Mouse (Mus musculus) ovary, postnatal 10 days (tissue): ENCODE data around the gene Prrt3.

ENCODE experiments used
- DNase-seq: peaks from one replicate; pipeline ENCODE4 v3.0.0; 2022; ENCODE audit warnings: low spot score

Prrt3 gene

DNA sequence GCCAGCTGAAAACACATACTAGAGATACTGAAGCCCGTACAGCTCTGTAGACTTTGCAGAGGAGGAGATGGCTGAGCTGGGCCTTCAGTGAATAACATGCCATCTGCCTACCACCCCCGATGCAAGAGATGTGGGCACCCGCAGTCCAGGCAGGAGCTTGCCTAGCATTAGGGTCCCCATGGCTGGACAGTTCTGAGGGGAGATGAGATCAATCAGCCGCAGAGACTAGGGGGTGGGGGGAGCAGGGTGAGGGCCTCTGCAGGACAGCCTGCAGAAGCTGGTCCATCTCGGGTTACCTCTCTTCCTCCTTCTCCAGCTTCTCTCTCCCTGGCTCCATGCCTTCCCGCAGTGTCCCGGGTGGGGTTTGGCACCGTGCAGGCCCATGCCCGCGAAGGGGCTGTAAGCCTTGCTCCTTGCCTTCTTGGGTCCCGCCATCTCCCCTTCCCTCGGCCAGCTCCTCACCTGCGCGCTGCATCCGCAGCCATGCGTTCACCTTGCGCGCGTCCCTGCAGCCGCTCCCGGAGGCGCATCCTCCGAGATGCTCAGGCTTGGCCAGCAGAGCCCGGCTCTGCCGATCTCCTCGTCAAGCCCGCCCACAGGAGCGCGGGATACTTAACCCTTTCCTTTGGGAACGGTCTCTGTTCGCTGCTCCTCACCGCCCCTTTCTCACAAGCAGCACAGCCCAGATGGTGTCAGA is at the start of gene Prrt3:
Gene Prrt3, minus strand, starts transcription at position 544 of the 697 bp plus-strand sequence.
- no peak for DNase-seq

DNA sequence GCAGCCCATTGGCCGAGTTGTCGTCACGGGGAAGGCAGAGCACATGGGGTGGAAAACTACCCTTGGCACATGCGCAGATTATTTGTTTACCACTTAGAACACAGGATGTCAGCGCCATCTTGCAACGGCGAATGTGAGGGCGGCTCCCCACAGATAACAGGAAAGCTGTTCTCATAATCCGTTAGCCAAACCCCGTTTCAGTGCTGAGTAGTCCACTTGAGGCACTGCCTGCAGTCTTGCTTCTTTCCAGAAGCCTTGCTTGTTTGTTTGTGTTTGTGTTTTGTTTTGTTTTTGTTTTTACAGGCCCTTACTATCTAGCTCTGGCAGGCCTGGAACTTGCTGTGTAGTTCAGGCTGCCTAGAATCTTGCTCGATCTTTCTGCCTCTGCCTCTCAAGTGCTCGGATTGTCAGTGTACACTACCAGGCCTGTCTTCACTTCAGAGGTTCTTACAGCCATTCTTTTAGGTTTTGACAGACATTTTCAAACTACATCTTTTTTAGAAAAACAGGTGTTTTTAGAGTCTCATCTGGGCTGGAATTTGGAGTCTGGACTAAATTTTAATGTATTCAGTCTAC is 42.3 kb upstream of the Prrt3 start:
- no peak for DNase-seq

DNA sequence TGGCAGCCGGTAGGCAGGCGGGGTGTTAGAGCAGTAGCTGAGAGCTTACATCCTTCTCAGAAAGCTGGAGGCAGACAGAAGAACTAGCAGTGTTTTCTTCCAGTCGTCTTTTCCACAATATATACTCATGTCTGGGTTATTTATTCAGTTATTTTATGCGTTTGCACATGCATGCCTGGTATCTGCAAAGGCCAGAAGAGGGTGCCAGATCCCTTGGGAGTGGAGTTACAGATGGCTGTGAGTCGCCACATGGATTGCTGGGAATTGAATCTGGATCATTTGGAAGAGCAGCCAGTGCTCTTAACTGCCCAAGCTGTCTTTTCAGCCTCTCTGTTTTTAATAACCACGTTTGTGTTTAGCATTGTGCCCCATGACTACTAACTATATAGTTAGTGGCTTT is 39.9 kb upstream of the Prrt3 start:
- no peak for DNase-seq

DNA sequence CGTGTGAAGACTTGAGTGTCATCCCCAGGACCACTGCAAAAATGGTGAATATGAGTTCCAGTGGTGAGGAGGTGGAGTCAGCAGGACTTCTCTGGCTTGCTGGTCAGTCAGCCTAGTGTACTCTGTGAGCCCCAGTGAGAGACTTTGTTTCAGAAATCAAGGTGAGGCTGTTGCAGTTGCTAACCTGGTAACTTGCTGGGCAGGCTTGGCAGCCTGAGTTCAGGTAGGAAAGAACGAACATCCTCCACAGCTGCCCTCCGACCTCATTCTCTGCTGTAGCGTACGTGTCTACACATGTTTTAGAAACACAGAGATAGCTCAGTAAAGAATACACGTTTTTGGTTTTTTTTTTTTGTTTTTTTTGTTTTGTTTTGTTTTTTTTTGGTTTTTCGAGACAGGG is 33.2 kb upstream of the Prrt3 start:
- DNase-seq: no peak

DNA sequence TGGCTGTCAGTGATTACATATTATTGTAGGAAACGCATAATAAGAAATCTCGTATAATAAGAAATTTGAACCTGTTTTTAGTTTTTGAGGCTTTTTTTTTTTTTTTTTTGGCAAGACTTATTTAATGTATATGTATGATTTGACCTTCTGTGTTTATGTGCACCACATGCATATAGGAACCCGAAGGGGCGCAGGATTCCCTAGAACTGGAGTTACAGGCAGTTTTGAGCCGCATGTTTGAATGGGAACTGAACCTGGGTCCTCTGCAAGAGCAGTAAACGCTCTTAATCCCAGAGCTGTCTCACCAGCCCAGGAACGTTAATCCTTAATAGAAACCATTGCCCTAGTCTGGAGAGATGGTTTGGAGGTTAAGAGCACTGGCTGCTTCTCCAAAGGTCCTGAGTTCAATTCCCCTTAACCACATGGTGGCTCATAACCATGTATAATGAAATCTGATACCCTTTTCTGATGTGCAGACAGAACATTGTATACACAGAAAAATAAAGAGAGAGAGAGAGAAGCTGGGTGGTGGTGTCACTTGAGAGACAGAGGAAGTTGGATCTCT is 30.2 kb upstream of the Prrt3 start:
- DNase-seq: no peak

DNA sequence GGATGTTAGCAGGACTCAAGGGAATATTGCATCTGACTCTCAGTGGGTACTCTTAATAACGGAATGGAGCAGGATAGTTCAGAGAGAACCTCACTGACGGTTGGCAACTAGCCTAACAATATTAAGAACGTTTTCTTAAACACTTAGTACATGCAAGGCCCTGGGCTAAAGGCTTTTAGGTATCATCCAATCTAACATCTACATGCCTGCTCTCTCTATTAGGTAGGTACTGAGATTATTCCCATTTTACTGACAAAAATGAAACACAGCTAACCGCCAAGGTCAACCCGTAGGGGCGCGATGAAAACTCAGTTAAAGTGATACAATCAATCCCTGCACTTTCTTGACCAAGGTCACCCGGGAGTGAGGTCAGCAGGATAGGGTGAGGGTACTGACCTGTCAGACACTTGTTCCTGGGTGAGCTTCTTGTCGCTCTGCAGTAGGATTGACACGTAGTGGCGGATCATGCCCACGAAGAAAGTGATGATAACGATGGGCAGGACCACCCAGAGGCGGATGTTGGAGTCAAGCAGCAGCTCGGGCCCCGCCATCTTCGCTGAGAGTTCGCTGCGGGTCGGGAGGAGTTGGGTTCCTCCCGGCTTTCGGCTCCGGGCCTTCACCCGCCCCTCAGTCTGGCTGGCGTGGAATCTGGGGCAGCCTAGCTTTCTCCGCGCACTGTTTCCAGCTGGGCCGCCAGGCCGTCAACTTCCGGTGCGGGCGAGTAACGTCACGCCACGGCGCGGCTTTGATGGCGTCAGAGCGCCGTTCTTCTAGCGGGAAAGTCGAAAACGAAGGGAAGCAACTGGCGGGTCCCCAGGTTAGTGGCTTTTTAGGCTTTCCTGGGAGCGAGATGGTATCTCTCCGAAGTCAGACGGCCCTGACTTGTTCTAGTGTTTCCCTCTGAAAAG is 29.5 kb upstream of the Prrt3 start, which contains the start of the genes Emc3 and Fancd2:
Gene Emc3, minus strand, starts transcription at position 721 of the 908 bp plus-strand sequence.
Gene Fancd2, plus strand, starts transcription at position 751 of the 908 bp plus-strand sequence.
- peak; percentile 96 for DNase-seq

DNA sequence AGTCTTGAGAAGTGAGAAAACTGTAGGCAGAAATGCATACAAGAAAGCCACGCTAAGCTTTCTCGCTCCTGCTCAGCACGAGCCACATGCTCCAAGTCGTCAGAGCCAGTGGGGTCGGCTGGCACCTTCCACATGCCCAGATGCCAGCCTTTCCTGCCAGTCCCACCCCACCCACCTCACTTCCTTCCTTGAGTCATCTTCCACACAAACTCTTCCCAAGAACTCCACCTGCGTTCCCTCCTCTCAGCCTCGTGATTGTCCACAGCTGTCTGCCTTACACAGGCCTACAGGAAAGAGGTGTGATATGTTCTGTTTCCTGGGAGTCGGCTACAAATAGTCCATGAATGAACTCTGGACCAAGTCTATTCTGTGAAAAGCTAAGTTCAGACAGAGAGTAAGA is 21.7 kb upstream of the Prrt3 start:
- no peak for DNase-seq

DNA sequence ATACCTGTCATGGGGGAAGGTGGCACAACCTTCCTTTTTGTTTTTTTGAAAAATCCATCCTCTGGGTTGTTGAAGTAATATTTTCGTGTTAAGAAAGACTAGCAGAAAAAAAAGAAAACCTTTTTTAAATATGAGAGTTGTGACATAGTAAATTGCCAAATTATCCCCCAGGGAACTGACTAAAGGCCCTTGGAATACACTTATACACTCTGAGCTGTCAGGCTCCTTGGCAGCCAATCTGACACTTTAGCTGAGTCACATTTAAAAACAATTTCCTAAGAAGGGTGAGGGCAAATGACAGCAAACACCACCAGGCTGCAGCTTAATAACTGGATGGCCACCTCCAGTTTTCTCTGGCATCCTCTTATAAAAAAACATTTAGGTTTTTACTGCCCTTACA is 20.6 kb upstream of the Prrt3 start:
- no peak for DNase-seq

DNA sequence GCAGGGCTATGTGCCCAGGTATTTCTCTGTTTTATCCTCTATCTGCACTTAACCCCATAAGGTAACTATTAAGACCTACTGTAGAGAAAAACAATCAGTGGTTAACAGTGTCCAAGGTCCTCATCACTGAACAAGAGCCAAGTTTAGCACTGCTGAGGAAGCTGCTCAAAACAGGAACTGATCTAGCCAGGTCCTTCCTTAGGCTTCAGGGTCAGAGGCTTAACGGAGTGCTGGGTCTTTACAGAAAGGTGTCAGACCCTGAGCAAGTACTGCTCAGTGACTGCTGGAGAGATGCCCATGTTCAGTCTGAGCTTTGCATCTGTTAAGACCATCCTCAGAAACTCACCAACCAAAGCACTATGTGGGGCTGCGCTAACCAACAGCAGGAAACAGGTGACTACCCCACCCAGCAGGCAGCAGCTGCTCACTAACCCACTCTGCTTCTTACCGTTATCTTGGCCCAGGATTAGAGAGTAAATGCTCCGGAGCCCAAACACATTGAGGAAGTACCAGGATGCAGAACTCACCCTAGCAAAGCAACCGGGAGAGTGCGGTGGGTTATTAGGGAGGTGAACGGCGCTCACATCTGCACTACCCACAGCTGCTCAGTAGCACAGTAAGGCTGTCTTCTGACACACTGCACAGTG is 15.8 kb upstream of the Prrt3 start:
- DNase-seq: no peak

DNA sequence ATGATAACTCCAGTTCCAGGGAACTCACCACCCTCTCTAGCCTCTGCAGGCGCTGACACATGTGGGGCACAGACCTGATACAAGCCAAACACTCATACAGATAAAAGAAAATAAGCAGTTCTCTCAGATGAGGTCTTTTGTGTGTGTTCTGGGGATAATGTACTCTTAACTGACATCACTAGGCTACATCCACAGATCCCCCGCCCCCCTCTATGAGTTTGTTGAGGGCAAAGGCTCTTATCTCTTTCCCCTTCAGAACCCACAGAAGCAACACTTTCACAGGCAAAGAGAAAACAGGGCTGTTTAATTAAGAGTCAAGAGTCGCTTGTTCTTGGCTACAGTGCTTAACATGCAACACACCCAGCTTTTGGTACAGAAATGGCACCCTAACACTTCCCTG is 12.9 kb upstream of the Prrt3 start:
- no peak for DNase-seq

DNA sequence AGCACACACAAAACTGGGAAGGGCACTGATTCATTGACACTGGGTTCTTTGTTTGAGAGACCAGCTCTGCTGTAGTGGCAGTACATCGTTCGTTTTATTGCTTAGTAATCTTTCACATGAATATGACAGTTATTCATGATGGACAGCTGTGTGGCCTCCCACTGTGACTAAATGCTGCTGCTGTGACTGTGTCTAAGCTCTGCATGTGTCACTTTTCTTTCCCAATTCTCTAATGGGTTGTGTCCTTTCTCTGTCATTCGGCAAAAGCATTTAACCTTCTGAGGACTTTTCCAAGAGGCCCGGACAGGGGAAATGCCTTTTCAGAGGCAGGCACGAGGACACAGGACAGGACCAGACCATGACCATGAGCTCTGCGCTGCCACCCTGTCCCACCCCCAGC is 12.2 kb upstream of the Prrt3 start:
- DNase-seq: no peak

DNA sequence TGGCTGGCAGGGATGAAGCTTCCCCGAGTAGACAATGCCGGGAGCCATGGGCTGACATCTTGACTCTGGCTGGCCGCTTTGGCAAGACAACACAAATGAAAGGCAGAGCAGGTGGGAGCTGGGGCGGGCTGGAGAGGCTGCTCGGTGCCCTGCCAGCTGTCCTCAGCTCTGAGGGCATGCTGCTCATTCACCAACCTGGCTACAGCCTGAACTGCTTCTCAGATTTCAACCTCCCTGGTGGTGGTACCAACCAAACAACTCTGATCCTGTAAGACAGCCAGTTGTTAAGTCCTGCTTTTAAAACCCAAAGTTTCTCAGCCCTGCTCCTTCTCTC is 7.2 kb upstream of the Prrt3 start:
- no peak for DNase-seq

DNA sequence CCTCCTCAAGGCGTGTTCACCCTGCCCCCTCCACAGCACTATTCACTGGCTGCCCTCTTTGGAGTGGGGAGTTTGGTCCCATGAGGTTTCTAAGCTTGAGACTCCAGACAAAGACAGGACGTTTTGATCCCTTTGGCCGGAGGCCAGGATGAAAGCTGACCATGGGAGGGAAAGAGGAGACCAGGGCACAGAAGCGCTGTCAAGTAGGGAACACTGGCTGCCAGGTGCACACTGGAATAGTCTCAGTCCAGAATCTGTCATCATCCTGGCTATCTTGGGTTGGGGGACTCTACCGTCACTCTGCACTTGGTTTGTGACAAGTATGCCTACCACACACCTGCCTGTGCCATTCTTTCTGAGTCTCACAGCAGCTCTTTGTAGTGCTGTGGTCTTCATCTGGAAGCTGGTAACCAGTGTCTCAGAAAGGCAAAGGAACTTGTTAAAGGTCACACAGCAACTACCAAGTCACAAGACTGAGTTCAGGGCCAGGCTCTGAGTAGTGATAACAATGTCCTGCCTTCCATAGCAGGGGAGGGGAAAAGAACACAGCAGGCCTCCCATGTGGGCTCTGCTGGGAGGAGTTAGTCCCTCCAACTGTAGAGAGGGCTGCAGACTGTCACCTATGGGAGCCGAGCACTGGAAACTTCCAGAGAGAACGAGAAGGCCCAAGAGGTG is 6.7 kb upstream of the Prrt3 start:
- DNase-seq: no peak

DNA sequence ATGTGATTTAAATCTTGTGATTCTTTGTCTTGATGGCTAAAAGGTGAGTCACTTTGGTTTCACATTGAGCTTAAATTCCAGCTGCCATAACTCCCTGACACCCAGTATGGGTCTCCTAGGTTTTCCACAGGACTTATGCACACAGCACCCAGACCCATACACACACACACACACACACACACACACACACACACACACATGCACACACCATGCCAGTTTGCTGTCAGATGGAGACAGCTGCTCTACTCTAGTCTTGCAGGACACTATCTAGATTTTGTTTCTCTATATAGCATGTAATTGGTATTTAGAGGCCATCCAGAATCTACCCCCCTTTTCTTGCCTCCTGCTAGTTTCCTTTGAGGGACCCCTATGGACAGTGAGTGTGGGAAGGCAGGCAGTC is 5.4 kb upstream of the Prrt3 start:
- DNase-seq: no peak

DNA sequence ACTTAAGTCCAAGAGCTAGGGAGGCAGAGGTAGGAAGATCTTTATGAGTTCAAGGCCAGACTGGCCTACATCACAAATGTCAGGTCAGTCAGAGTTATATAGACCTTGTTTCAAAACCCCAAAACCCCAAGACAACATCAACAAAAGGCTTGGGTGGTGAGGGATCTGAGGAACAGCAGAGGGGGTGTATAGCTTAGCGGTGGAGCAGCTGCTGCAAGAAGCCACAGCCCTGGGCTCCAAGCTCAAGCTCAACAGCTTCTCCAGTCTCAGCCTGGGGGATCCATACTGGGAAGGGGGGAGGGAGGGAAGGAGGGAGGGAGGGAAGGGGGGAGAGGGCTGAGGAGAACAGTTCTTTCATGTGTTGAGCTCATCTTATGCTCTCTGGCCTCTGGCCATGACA is 4.0 kb upstream of the Prrt3 start:
- no peak for DNase-seq

DNA sequence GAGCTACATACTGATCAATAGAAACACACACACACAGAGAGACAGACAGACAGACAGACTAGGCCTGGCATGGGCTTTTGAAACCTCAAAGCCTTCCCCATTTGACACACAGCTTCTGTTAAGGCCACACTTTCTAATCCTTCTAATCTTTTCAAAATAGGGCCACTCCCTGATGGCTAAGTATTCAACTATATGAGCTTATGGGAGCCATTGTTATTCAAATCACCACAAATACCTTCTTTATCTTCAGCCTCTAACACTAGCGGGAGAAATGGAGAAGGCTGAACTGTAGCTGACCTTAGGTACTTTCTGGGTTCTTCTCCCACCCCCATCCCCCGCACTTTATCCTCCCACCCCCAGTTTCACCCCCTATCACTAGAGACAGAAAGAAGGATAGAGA is 1.1 kb upstream of the Prrt3 start:
- DNase-seq: no peak

DNA sequence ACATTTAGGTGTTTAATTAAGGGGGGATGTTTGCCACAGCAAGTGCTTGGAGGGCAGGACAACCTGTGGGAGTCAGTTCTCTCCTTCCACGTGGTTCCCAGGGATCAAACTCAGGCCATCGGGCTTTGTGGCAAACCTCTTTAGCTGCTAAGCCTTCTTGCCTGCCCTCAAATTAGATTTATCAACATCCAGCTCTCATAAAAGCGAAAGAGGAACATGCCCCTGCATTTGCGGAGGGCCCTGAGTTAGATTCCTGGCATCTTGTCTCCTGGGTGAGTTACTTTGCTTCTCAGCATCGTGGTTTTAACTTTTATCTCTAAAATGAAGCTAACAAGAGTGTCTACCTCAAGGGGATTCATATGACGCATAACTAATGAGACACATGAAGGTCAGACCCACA is 2.4 kb downstream of the Prrt3 start:
- DNase-seq: no peak

DNA sequence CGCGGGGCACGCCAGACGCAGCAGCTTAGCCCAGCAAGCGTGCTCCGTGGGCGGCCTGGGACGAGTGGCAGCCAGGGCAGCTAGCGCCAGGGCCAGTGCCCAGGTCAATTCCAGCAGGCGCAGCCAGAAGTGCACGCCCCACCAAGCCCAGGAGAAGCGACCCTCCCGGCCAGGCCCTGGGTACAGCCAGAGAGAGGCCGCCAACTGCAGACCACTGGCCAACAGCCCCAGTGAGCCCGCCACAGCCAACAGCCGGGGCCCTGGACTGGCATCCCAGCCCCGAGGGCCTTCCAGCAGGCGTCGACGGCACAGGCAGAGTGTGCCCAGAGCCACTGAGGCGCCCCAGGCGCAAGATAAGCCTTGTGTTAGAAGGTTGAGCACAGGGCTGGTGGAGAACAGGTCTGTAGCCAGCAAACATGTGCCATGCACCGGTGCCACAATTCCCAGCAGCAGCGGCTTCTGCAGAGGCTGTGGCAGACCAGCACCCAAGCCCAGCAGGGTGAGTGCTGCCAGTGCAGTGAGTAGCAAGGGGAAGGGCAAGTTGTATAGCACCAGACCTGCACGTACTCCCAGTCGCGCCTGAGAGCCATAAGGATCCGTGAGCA is 6.6 kb downstream of the Prrt3 start:
- DNase-seq: no peak

DNA sequence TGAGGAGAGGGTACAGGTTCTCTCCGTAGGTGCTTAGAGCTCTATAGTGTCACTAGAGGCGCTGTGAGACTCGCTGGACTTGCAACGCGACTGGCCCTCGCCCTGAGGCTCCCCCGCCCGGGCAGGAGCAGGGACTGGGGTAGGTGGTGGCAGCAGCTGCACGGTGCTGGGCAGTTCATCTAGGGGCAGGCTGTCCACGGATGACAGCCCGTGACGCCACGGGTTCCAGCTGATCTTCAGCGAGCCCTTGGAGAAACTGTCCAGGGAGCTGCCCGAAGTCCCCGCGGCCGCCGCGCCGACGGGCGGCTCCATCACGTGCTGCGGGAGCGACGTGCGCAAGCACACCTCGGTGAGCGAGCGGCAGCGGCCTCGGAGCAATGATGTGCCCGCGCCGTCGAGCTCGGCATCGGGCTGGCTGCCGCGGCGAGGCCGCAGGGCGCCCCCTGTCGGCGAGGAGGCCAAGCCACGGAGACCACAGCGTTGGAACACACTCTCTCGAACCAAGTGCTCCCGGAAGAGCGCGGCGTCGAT is 7.4 kb downstream of the Prrt3 start:
- peak; percentile 60 for DNase-seq

DNA sequence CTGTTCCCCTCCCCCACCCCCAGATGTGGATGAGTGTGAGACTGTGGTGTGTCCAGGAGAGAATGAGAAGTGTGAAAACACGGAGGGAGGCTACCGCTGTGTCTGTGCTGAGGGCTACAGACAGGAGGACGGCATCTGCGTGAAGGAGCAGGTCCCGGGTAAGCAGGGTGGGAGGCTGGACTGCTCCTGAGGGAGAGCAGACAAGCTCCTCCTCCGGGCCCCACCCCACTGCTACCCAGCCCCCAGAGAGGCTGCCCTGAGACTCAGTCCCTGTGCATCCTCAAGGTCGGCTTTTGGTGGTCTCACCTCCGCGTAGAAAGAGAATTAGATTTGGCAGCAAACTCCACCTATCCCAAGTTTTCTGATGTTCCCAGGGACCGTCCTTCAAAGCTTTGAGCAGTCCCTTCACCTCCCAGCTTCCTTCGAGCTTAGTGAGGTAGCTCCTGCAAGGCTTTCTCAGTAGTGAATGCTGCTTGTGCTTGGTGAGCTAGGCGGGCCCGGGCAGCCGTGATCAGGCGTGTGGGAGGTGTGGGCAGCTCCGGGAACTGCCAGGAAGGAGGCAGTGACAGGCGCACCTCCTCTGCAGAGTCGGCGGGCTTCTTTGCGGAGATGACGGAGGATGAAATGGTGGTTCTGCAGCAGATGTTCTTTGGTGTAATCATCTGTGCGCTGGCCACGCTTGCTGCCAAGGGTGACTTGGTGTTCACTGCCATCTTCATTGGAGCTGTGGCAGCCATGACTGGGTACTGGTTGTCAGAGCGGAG is 9.4 kb downstream of the Prrt3 start:
- no peak for DNase-seq
